Mouse (Mus musculus) cortical plate, adult 2 months (tissue): ENCODE data around the gene Rtn2.

Experiments
- CTCF ChIP-seq: fragments of 200-500 bp; IDR thresholded peaks from 2 replicates; pipeline ENCODE4 v1.5.1; 2011; ENCODE audit warnings: mild to moderate bottlenecking, control low read depth, low read length; ENCODE audit not compliant: insufficient read depth; ENCODE audit errors: extremely low read depth
- POLR2A ChIP-seq: fragments of 200-500 bp; IDR thresholded peaks from 2 replicates; pipeline ENCODE4 v1.6.1; 2011; ENCODE audit warnings: mild to moderate bottlenecking, low read length, control low read depth; ENCODE audit not compliant: insufficient read depth; ENCODE audit errors: extremely low read depth

GRCm38 (mm10) chr7:19247511-19247910, 34.9 kb upstream of the Rtn2 start:
- TF ChIP-seq CTCF (no peak), POLR2A (no peak)
